Mouse (Mus musculus) forebrain, postnatal 0 days (tissue): Measurements from ENCODE around the gene Pde4d. TPM values are rescaled to one million over a fixed set of nuclear protein-coding genes. Genes with fewer than 3 reads are reported as not detected.
A peak's percentile ranks its signal among the peaks of the same experiment; 100 is the strongest.

Source experiments
- ATAC-seq: fragments of 200-750 bp; cut with Nextera tagmentation; 2 replicates; pipeline ENCODE4 v1.8.0; 2017; ENCODE audit warnings: mild to moderate bottlenecking, moderate library complexity
- DNase-seq: peaks from one replicate; pipeline ENCODE4 v3.0.0-alpha.2; 2015
- H3K27ac ChIP-seq: fragments of 300-500 bp; sonication (generic); 2 replicates; pipeline ENCODE4 v1.5.1; 2014; ENCODE audit warnings: low read depth, mild to moderate bottlenecking, antibody characterized with exemption, low read length, moderate library complexity, mixed read lengths
- H3K27me3 ChIP-seq: fragments of 300-500 bp; sonication (generic); 2 replicates; pipeline ENCODE4 v1.6.1; 2014; ENCODE audit warnings: mild to moderate bottlenecking, low read length, mixed read lengths; ENCODE audit not compliant: insufficient read depth
- H3K36me3 ChIP-seq: fragments of 300-500 bp; sonication (generic); 2 replicates; pipeline ENCODE4 v1.6.1; 2014; ENCODE audit warnings: mild to moderate bottlenecking, moderate library complexity; ENCODE audit not compliant: insufficient read depth
- H3K4me1 ChIP-seq: fragments of 300-500 bp; sonication (generic); 2 replicates; pipeline ENCODE4 v1.6.1; 2014; ENCODE audit warnings: antibody characterized with exemption; ENCODE audit not compliant: insufficient read depth
- H3K4me2 ChIP-seq: fragments of 300-500 bp; sonication (generic); 2 replicates; pipeline ENCODE4 v1.6.1; 2014; ENCODE audit warnings: low read depth, mild to moderate bottlenecking, moderate library complexity
- H3K4me3 ChIP-seq: fragments of 300-500 bp; sonication (generic); 2 replicates; pipeline ENCODE4 v1.5.1; 2014; ENCODE audit warnings: low read depth, low read length, mixed read lengths
- H3K9ac ChIP-seq: fragments of 300-500 bp; sonication (generic); 2 replicates; pipeline ENCODE4 v1.6.1; 2014; ENCODE audit warnings: mild to moderate bottlenecking
- H3K9me3 ChIP-seq: fragments of 300-500 bp; sonication (generic); 2 replicates; pipeline ENCODE4 v1.6.1; 2016; ENCODE audit warnings: low read length
- CTCF ChIP-seq: sonication (generic); IDR thresholded peaks from 2 replicates; pipeline ENCODE4 v1.5.1; 2016; ENCODE audit warnings: antibody characterized with exemption, control low read depth, low read depth
- WGBS: fragments of 180-500 bp; shearing (Covaris S2); extraction: QIAGEN DNeasy Blood & Tissue Kit; methylation state at CpG from one replicate; pipeline ENCODE4 v1.1.7; 2014; 5-methylcytosine and 5-hydroxymethylcytosine counted together
- polyA plus RNA-seq: library from polyadenylated mRNA; unstranded; fragments of >200 nt; fragmentation: Nextera tagmentation; extraction: Ambion mirVana; gene quantifications from 2 replicates; pipeline ENCODE4 v1.2.1, GENCODE M21; 2015
- total RNA-seq: library from RNA; depleted of rRNA; stranded (reverse); fragments of >200 nt; gene quantifications from 2 replicates; pipeline ENCODE4 v1.2.3, GENCODE M21; 2014

Gene Pde4d
- total and polyA plus RNA-seq, 2 experiments from 2014 or later: 13.2 to 78.8 TPM

DNA sequence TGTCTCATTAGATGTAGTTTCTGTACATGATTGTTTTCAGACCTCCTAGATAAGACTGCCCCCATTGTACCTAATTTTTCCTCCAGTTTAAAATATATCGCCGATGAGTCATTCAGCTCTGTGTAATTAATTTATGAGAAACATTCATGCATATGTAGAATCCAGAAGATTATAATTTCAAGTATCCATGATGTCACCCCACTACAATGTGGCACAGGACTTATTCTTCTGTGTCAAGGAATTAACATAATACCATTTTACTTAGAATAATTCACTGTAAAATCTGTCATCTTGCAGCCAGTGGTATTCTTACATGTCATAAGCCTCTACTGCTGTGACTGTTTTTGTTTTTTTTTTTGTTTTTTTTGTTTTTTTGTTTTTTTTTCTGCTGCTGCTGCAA is 1244.5 kb downstream of the Pde4d start:
- no peaks in the 10 kb centered on the region for H3K36me3 ChIP-seq
- no peaks in the 10 kb centered on the region for H3K4me1 ChIP-seq
- DNase-seq: peak; percentile 25
- H3K9me3 ChIP-seq: no peaks in the 10 kb centered on the region
- H3K27ac ChIP-seq: no peak overlapping the region
- no peak overlapping the region for H3K4me3 ChIP-seq
- peak; percentile 88 for ATAC-seq
- no peak overlapping the region for H3K9ac ChIP-seq
- H3K4me2 ChIP-seq: no peak overlapping the region
- no peaks in the 10 kb centered on the region for H3K27me3 ChIP-seq
- WGBS: 40% methylated on average over 2 of the region's 2 CpGs
- TF ChIP-seq CTCF: no peak

DNA sequence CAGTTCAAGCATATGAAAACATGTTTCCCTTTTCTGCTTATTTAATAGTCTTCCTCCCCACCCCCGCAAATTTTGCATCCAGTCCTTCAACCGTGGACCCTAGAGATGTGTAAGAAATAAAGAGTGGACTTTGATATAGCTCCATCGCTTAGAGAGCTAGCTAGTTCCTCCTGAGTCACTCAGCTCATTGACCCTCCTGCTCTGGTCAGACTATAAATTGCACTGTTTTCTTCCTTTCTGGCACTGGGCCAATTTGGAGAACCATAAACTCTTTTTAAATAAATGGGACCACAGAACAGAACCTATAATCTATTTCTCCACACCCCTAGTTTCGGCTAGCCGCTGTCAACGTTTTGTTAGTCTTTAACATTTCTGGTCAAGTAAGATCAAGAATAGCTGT is 1245.3 kb downstream of the Pde4d start:
- ATAC-seq (no peak), DNase-seq (no peak)
- Histone ChIP-seq H3K4me2 (no peak overlapping the region), H3K9me3 (no peaks in the 10 kb centered on the region), H3K9ac (no peak overlapping the region), H3K4me3 (no peak overlapping the region), H3K36me3 (no peaks in the 10 kb centered on the region), H3K27ac (0 out of 2 replicates have a peak overlapping the region, but pooled peaks have one; percentile 23), H3K4me1 (no peaks in the 10 kb centered on the region), H3K27me3 (no peaks in the 10 kb centered on the region)
- WGBS: 86% methylated on average over 6 of the region's 6 CpGs
- TF ChIP-seq CTCF: no peak

DNA sequence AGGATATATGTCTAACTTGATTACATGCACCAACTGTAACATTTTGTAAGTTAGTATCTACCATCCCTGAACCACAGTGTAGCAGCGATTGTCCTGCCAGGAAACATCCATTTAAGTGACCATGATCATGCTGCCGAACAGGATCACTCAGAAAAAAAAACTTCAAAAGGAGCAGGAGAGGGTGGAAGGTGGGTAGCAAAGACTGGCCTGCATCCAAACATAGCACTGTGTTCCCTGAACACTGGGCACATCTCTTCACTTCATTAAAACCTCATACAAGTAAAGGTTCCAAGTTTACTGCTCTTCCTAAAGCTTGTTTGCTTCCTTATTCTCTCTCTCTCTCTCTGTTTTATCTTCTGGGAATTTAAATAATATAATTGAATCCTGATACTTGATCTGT is 1256.4 kb downstream of the Pde4d start:
- DNase-seq (no peak), ATAC-seq (no peak)
- no peak for TF ChIP-seq CTCF
- Histone ChIP-seq H3K27ac (no peak overlapping the region), H3K27me3 (no peaks in the 10 kb centered on the region), H3K4me3 (no peak overlapping the region), H3K9ac (no peak overlapping the region), H3K4me2 (no peak overlapping the region), H3K9me3 (no peaks in the 10 kb centered on the region), H3K36me3 (no peaks in the 10 kb centered on the region), H3K4me1 (no peaks in the 10 kb centered on the region)
- WGBS: 51% methylated on average over 2 of the region's 2 CpGs

DNA sequence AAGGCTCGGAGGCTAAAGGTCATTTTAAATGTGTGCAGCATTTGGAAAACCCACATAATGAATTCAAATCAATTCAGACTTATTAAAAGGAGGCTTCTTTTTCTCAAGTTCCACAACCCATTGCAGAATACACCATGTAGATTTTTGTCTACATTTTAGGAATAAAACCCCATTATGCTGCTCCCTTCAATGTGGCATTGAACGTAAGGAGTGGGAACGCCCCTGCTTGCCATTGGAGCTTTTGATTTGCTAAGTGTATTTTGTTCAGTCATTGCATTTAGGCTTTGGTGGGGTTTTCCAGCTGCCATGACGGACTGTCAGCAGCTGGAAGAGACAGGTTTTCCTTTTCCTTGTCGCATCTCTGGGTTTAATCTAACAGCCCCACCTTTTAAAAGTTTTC is 1256.8 kb downstream of the Pde4d start:
- Histone ChIP-seq H3K4me1 (no peaks in the 10 kb centered on the region), H3K9me3 (no peaks in the 10 kb centered on the region), H3K27ac (no peak overlapping the region), H3K4me2 (no peak overlapping the region), H3K36me3 (no peaks in the 10 kb centered on the region), H3K27me3 (no peaks in the 10 kb centered on the region), H3K4me3 (no peak overlapping the region), H3K9ac (no peak overlapping the region)
- DNase-seq (no peak), ATAC-seq (no peak)
- 38% methylated on average over 5 of the region's 5 CpGs for WGBS
- no peak for TF ChIP-seq CTCF

DNA sequence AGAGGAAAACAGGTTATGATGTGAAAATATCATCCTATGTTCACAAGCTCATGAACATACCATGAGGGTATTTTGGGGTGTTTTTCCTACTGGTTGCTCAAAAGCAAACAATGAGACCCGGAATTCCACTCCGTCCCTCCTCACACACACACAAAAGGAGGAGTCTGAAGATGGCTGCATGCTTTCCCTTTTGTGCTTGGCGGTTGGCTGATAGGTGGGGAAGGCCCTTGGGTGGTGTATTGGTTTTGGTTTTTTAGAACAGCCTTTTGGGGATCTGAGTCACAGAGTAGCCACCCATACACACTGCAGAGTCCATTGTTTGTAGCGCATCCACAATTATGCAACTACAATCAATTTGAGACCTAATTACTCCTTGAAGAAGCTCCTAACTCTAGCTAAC is 1257.4 kb downstream of the Pde4d start:
- no peak overlapping the region for H3K27ac ChIP-seq
- H3K36me3 ChIP-seq: no peaks in the 10 kb centered on the region
- ATAC-seq (no peak), DNase-seq (no peak)
- no peaks in the 10 kb centered on the region for H3K9me3 ChIP-seq
- no peaks in the 10 kb centered on the region for H3K4me1 ChIP-seq
- H3K9ac ChIP-seq: no peak overlapping the region
- no peaks in the 10 kb centered on the region for H3K27me3 ChIP-seq
- no peak for TF ChIP-seq CTCF
- WGBS: 78% methylated on average over 4 of the region's 4 CpGs
- no peak overlapping the region for H3K4me3 ChIP-seq
- H3K4me2 ChIP-seq: no peak overlapping the region

DNA sequence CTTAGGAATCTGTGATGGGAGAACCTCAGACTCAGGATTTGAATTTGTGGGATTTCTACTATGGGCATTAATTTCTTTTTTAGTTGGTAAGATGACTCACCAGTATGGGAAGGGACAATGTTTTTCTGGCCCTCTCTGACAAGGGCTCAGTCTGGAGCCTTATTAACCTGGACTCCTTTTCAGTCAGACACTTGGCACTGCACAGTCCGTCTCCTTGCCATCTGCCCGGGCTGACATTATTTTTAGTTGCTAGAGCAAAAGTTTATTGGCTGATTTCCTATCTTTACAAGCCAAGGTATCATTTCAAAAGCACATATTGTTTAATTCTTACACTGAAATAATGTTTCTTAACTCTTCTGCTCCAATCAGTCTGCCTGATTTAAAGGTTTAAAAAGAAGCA is 1258.6 kb downstream of the Pde4d start:
- H3K9me3 ChIP-seq: no peaks in the 10 kb centered on the region
- H3K4me3 ChIP-seq: no peak overlapping the region
- no peak for ATAC-seq
- no peak overlapping the region for H3K27ac ChIP-seq
- no peaks in the 10 kb centered on the region for H3K27me3 ChIP-seq
- 52% methylated on average over 2 of the region's 2 CpGs for WGBS
- H3K36me3 ChIP-seq: no peaks in the 10 kb centered on the region
- no peak for DNase-seq
- H3K9ac ChIP-seq: no peak overlapping the region
- no peak overlapping the region for H3K4me2 ChIP-seq
- no peaks in the 10 kb centered on the region for H3K4me1 ChIP-seq
- no peak for TF ChIP-seq CTCF

DNA sequence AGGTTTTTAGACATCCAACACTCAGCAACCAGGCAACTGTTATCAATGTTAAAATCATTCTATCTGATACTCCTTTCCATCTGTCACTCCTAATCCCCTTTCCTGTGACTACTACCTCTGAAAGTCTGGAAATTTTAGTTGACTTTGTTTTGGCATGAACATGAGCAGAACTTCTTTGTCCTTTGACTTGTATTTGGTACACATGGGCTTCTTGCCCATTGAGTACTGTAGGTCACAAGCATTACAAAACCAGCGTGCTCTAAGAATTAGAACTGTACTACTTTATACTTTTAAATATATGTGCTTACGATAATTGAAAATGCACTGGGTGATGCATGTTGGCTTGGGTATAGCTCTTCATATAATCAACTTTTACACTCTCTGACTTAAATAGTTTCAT is 1264.8 kb downstream of the Pde4d start:
- DNase-seq (no peak), ATAC-seq (no peak)
- Histone ChIP-seq H3K9me3 (no peaks in the 10 kb centered on the region), H3K36me3 (no peaks in the 10 kb centered on the region), H3K4me3 (no peak overlapping the region), H3K9ac (no peak overlapping the region), H3K27ac (no peak overlapping the region), H3K27me3 (no peaks in the 10 kb centered on the region), H3K4me1 (no peaks in the 10 kb centered on the region), H3K4me2 (no peak overlapping the region)
- TF ChIP-seq CTCF: no peak
- 89% methylated on average over 2 of the region's 2 CpGs for WGBS

DNA sequence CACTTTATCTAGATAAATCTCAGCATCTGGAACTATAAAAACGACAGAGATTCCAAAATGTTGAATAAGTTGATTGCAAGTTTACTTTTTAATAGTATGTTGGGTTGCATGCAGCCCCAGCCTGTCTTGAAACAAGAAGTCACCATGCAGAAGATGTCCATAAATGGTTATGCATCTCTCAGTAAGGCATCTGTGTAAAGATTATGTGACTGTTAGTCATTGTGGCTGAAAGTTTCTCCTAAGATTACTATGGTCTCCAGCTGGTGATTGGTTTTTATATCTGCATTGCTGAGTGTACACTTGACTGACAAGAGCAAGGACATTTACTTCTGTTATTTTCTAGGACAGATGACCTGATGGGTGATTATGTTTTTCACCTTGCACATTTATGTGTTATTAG is 1265.6 kb downstream of the Pde4d start:
- no peaks in the 10 kb centered on the region for H3K4me1 ChIP-seq
- no peaks in the 10 kb centered on the region for H3K27me3 ChIP-seq
- no peak overlapping the region for H3K4me3 ChIP-seq
- no peak overlapping the region for H3K27ac ChIP-seq
- H3K9me3 ChIP-seq: no peaks in the 10 kb centered on the region
- no peak for TF ChIP-seq CTCF
- ATAC-seq: no peak
- WGBS: 60% methylated on average over 1 of the region's 1 CpGs
- H3K9ac ChIP-seq: no peak overlapping the region
- no peaks in the 10 kb centered on the region for H3K36me3 ChIP-seq
- DNase-seq: no peak
- H3K4me2 ChIP-seq: no peak overlapping the region
